Mouse (Mus musculus): ENCODE results near the gene Actn2.
A peak's percentile ranks its signal among the peaks of the same experiment; 100 is the strongest.

Actn2 gene

GRCm38 (mm10) chr13:12257391-12258380 is 82.9 kb downstream of the Actn2 start, which contains the start of gene Mtr:
Gene Mtr (minus strand): TSS chr13:12258113.
- DNase-seq (ENCODE audit: low spot score in 2 of 2), result peak; percentile 87 to 96

DNA sequence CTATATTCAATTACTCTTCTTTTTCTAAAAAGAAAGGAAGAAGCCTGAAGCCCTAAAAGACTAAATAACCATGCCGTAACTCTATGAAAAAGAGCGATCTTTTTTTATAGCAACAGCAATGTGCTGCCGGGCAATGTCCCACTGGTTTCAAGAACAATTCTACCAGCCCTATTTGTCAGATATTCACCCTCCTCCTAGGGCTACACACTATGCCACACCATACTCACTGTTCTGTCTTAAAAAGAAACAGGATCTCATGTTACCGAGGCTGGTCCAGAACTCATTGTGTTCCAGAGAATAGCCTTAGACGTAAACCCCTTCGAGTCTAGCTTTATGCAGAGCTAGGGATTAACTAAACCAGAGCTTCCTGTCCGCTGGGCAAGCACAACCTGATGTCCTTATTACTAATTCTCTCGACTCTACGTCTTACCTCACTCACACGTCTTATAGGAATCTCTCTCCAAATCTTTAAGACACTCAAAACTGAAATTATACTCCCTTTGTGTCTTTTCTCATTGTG is 83.6 kb downstream of the Actn2 start:
- peak in 1 of 2 experiments; percentile 25 for DNase-seq (ENCODE audit: low spot score in 2 of 2)

DNA sequence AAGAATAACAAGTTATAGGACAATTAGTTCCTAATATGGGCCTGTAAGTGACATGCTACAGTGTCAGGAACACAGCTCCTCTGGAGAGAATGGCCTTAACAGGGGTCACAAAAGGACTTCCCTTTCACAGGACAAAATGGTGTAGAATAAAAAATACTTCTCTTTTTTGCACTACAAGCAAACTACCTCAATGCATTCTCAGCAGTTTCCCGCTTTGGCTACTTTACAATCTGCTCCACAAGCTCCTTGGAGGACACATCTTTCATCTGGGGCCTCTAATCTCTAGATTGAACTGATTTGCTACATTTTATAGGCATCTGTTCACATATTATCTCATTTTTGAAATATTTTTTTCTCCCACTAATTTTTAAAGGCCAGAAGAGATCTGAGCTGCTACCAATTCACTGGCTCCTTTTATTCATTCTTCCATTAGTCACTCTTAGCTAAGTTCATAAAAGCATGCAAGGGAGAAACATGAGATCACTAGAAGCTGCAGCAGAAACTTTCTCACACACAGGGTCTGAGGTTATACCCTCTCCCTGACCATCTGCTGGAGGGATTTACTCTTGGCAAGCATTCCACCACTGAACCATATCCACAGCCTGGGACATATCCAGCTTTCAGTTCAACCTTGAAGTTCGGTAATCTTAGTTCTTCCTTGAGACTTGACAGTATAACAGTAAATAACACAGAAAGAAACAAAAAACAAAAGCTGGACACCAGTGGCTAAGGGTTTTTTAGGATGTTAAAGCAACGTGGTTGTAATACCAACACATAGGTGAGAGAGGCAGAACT is 84.5 kb downstream of the Actn2 start:
- no peak for DNase-seq (ENCODE audit: low spot score in 2 of 2)

- no peak for DNase-seq (ENCODE audit: low spot score in 2 of 2)
Observed at GRCm38 (mm10) chr13:12250496-12250895, 90.1 kb downstream of the Actn2 start.

DNA sequence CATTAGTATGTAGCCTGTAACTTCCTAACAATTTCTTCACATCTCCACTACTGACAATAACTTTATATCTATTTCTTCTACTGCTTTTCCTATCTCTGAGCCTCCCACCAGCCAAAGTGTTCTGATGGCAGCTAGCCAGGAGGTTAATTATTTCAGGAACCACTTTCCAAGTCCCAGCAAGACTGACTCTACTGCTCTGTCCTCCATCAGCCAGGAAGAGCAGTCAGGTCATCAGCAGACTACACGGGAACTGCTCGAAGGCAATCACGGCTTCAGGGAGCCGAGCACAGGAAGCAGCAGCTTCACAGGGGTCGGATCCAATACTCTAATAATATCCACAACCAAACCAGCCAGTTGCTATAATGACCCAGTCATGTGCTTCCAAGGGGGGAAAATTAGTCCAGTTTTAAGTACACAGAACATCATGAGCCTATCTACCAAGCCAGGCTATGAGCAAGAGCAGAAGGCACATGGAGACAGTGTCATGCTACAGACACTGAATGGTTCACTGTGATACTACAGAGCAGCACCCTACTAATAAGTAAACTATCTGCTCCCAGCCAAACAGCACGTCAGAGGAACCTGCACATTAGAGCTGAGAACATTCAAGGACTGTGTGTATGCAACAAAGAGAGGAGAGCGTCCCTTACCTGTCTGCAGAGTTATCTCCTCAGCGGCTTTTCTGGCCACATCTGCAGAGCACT is 91.2 kb downstream of the Actn2 start:
- no peak for DNase-seq (ENCODE audit: low spot score in 2 of 2)

GRCm38 (mm10) chr13:12245938-12246337 is 94.6 kb downstream of the Actn2 start:
- DNase-seq (ENCODE audit: low spot score in 2 of 2), result no peak

- no peak for DNase-seq (ENCODE audit: low spot score in 2 of 2)
Observed at GRCm38 (mm10) chr13:12243991-12244390, 96.6 kb downstream of the Actn2 start.

DNA sequence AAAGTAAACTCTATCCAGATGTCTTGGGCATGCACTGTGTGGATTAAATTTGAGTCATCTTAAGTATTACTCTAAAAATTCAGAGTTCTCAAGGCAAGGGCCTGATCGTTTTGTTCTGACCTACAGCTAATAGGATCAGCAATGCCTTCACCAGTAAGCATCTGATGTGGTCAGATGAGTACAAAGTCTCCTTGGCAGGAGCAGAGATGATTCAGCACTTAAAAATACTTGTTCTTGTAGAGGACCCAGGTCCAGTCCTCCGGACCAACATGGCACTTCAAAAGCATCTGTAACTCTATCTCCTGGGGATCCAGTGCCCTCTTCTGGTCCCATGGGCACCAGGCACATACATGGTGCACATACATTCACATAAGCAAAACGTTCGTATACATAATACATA is 108.4 kb downstream of the Actn2 start:
- DNase-seq (ENCODE audit: low spot score in 2 of 2), result no peak

DNA sequence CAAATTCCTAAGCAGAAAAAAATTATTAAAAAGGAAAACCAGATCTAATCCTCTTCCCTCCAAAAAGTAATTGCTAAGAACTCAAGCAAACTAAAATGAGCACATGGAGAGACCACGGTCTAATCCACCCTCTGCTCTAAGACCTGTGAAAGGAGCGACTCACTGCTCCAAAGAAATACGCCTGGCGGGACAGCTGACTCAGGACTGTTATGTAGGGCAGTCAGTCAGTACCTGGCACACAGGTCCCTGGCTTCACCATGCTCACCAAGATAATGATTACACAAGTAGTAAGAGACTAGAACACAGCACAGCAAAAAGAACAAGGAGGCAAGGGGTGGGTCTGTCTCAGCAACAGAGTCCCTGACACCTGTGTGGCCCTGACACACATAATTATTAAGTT is 112.3 kb downstream of the Actn2 start:
- no peak for DNase-seq (ENCODE audit: low spot score in 2 of 2)

DNA sequence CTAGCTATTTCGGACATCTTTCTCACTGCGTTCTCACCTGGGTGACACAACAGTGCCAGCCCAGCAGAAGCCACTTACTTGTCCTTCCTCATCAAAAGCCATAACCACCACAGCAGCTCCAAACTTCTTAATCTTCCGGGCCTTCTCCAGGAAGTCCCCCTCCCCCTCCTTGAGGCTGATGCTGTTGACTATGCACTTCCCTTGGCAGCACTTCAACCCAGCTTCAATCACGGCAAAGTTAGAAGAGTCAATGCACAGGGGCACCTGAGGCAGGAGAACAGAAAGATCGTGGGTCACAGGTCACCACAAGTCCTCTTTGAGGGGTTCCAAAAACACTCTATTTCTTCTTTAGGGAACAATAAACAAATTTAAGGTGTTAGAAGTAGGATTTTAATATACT is 113.0 kb downstream of the Actn2 start:
- no peak for DNase-seq (ENCODE audit: low spot score in 2 of 2)
